Mouse (Mus musculus) adrenal gland, postnatal 14 days (tissue): ENCODE data around the gene Tpm3-rs7. TPM values are rescaled to one million over a fixed set of nuclear protein-coding genes. Genes with fewer than 3 reads are reported as not detected.
"Not testable (repeated sequence)": the region's sequence is repeated elsewhere in the genome, so short reads cannot be mapped to it uniquely, and the experiment has no call there.

Experiments
- DNase-seq: peaks from one replicate; pipeline ENCODE4 v3.0.0; 2021; ENCODE audit warnings: mixed read lengths
- long read RNA-seq, 2 experiments: library from polyadenylated mRNA; stranded (forward); transcript quantifications; one replicate each; pipeline ENCODE4 v2.0.0; 2021
- total RNA-seq: library from RNA; stranded (reverse); gene quantifications from 2 replicates; pipeline ENCODE4 v1.2.3, GENCODE M21; 2021

Gene Tpm3-rs7
- 47.1 and 50.7 TPM in 2 replicates for total RNA-seq
- long read RNA-seq, experiment 1, transcript Tpm3-rs7-201 (1 exons, 2,147 nt) = major isoform, 102 of 102 reads
- long read RNA-seq, experiment 1, partial matches to known transcripts = 0 of 102 reads
- long read RNA-seq, experiment 1, other reads (novel, unspliced or antisense) = 0 of 102 reads
- long read RNA-seq, experiment 2, transcript Tpm3-rs7-201 (1 exons, 2,147 nt) = major isoform, 80 of 80 reads
- long read RNA-seq, experiment 2, partial matches to known transcripts = 0 of 80 reads
- long read RNA-seq, experiment 2, other reads (novel, unspliced or antisense) = 0 of 80 reads

DNA sequence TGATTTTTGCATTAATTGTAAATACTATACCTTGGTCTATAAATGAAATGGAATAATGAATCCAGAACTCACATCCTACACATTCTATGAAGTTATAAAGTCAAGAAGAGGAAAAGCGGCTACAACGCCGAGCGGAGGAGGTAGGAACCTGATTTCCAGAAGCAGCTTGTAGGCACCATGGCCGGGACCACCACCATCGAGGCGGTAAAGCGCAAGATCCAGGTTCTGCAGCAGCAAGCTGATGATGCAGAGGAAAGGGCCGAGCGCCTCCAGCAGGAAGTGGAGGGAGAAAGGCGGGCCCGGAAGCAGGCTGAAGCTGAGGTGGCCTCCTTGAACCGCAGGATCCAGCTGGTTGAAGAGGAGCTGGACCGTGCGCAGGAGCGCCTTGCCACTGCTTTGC is at the start of gene Tpm3-rs7:
TSS of gene Tpm3-rs7 (plus strand) at position 110 of the 400 bp plus-strand sequence.
- not testable (repeated sequence) for DNase-seq

DNA sequence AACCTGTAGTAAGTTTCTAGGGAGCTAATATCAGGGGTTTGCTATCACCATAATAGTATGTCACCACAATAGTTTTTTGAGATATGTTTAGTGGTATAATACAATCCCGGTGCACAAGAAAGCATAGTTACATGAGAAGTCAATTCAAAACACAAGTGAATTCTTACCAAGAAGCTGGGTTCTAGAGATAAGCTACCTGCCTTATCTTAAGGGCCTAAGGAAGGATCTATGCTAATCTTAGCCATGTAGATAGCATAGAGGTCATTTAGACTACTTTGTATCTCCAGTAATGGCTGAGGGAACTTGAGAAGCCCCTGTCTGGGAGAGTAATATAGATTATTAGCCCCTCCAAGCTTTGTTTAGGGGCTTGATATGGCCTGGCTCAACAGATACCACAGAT is 2.6 kb downstream of the Tpm3-rs7 start:
- DNase-seq = no peak

DNA sequence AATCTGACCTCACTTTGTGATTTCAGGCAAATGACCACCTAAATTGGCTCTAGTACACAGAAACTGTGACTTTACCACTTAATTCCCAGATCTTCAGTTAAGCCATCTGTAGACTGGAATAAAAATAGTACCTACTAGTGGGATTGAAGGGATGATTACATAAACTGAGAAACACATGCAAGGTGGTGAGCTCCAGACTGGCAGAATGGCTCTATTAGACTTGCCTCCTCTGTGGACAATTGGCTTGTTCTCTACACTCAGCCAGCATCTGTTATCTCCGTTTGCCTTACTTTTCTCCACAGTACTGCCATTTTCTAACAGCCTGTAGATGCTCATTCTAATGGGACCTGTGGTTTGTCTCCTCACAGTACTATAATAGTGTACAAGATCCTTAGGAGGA is 49.0 kb downstream of the Tpm3-rs7 start:
- no peak for DNase-seq
